Mouse (Mus musculus) liver, adult 2 months (tissue): Measurements from ENCODE around the gene Cfap44. TPM values are rescaled to one million over a fixed set of nuclear protein-coding genes. Genes with fewer than 3 reads are reported as not detected.

Source experiments
- DNase-seq: peaks from one replicate; pipeline ENCODE4 v3.0.0-alpha.2; 2011; ENCODE audit warnings: low read depth, low spot score; ENCODE audit errors: extremely low read depth
- H3K27ac ChIP-seq: fragments of 200-500 bp; replicated peaks from 2 replicates; pipeline ENCODE4 v1.5.1; 2012; ENCODE audit warnings: low read depth, mild to moderate bottlenecking, control low read depth, inconsistent platforms, low read length; ENCODE audit not compliant: insufficient read depth
- H3K27me3 ChIP-seq: fragments of 200-500 bp; 2 replicates; pipeline ENCODE4 v1.6.1; 2012; ENCODE audit warnings: mild to moderate bottlenecking, moderate library complexity, low read length, inconsistent platforms; ENCODE audit not compliant: control insufficient read depth, insufficient read depth
- H3K36me3 ChIP-seq: fragments of 200-500 bp; 2 replicates; pipeline ENCODE4 v1.6.1; 2012; ENCODE audit warnings: low read length, inconsistent platforms; ENCODE audit not compliant: control insufficient read depth, insufficient read depth
- H3K4me1 ChIP-seq: fragments of 200-500 bp; 2 replicates; pipeline ENCODE4 v1.6.1; 2011; ENCODE audit warnings: low read length; ENCODE audit not compliant: control insufficient read depth, insufficient read depth
- H3K4me3 ChIP-seq: fragments of 200-500 bp; 2 replicates; pipeline ENCODE4 v1.5.1; 2011; ENCODE audit warnings: low read depth, mild to moderate bottlenecking, control low read depth, low read length, moderate library complexity; ENCODE audit not compliant: insufficient read depth
- H3K79me2 ChIP-seq: fragments of 200-500 bp; 2 replicates; pipeline ENCODE4 v1.6.1; 2012; ENCODE audit warnings: inconsistent platforms, mild to moderate bottlenecking, low read length, moderate library complexity; ENCODE audit not compliant: control insufficient read depth, insufficient read depth
- H3K9ac ChIP-seq: fragments of 200-500 bp; 2 replicates; pipeline ENCODE4 v1.6.1; 2012; ENCODE audit warnings: low read depth, mild to moderate bottlenecking, control low read depth, inconsistent platforms, low read length
- CTCF ChIP-seq: fragments of 200-500 bp; IDR thresholded peaks from 2 replicates; pipeline ENCODE4 v1.5.1; 2011; ENCODE audit warnings: low read depth, low read length, control low read depth
- POLR2A ChIP-seq: fragments of 200-500 bp; IDR thresholded peaks from 2 replicates; pipeline ENCODE4 v1.6.1; 2011; ENCODE audit warnings: low read length, control low read depth; ENCODE audit not compliant: insufficient read depth; ENCODE audit errors: extremely low read depth
- WGBS: fragments of 180-500 bp; shearing (Covaris S2); methylation state at CpG from one replicate; pipeline ENCODE4 v1.1.7; 2018; 5-methylcytosine and 5-hydroxymethylcytosine counted together
- polyA plus RNA-seq: library from polyadenylated mRNA; depleted of rRNA; stranded (reverse); fragments of >200 nt; gene quantifications from 2 replicates; pipeline ENCODE4 v1.2.3, GENCODE M21; 2012
- total RNA-seq: library from RNA; depleted of rRNA; stranded (reverse); fragments of >200 nt; gene quantifications from 2 replicates; pipeline ENCODE4 v1.2.3, GENCODE M21; 2014

Cfap44 gene
- total and polyA plus RNA-seq, 2 experiments: not detected

DNA sequence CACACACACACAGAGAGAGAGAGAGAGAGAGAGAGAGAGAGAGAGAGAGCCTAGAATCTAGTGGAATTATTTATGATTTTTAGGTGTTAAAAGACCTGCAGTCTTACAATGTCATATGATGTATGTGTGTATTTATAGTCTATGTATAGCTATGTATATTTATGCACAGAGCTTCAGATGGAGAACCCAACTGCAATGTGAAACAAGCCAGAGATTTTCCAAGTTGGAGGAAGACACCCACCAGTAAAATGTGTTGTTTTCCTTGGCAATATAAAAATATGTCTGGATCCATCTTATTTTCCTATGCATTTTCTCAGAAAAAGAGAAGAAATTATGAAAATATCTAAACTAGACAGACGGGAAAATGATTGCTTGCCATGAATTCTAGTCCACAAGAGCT, 131.4 kb downstream of the Cfap44 start:
- Histone ChIP-seq H3K4me3 (no peak overlapping the region), H3K27ac (no peak overlapping the region), H3K27me3 (no peaks in the 10 kb centered on the region), H3K9ac (no peak overlapping the region), H3K4me1 (no peaks in the 10 kb centered on the region), H3K79me2 (no peaks in the 10 kb centered on the region), H3K36me3 (no peaks in the 10 kb centered on the region)
- 73% methylated on average over 1 of the region's 1 CpGs for WGBS
- TF ChIP-seq POLR2A (no peak), CTCF (no peak)
- DNase-seq: no peak

DNA sequence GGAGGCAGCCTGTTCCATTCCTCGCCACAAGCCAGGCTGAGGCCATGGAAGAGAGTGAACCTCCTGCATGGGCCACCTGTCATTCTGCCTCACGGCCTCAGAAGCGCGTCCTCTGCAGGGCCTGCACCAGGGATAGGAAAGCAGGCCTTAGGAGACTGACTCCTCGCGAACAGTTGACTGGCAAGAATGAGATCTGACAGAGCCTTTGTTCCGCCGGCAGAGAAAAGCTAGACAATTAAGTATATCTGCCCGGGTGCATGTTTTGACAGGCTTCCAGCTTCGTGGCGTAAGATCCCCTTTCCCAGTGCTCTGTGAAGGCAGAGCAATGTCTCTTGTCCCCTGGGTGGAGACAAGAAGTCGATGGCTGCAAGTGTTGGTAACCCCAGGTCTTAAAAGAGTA, 132.1 kb downstream of the Cfap44 start:
- no peaks in the 10 kb centered on the region for H3K36me3 ChIP-seq
- H3K27me3 ChIP-seq: no peaks in the 10 kb centered on the region; the same call in 1 of the 2 replicates
- no peak for TF ChIP-seq CTCF
- TF ChIP-seq POLR2A: no peak
- no peak for DNase-seq
- H3K79me2 ChIP-seq: no peaks in the 10 kb centered on the region
- no peak overlapping the region for H3K27ac ChIP-seq
- H3K4me1 ChIP-seq: no peaks in the 10 kb centered on the region
- no peak overlapping the region for H3K9ac ChIP-seq
- H3K4me3 ChIP-seq: no peak overlapping the region
- 49% methylated on average over 12 of the region's 12 CpGs for WGBS

DNA sequence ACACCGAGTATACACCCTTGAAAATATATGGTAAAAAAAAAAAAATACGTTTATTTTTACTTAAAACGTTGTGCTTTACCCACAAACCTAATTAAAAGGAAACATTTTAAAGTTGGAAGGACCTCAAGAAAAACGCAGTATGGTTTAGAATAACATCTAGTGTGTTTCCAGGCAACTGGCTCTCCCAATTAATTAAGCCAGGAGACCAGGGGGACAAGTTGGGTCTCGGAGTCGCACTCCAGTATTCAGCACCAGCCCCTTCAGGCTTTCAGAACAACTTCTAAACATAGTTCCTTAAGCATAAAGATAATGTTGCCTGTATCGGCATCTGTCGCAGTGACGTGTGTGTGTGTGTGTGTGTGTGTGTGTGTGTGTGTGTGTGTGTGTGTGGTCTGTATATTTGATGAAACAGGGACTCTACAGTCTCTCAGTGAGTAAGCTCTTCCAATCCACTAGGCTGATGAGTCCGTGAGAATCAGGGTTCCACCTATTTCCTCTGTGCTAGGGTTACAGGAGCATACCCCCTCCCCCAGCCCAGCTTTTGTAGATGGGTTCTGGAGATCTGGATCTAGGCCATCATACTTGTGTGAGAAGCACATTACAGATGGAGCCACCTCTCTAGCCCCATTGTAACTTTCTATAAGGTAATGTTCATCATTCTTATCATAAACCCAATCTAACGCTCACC, 132.8 kb downstream of the Cfap44 start:
- TF ChIP-seq CTCF: no peak
- TF ChIP-seq POLR2A: no peak
- Histone ChIP-seq H3K27me3 (no peaks in the 10 kb centered on the region; the same call in 1 of the 2 replicates), H3K36me3 (no peaks in the 10 kb centered on the region), H3K9ac (no peak overlapping the region), H3K4me3 (no peak overlapping the region), H3K27ac (no peak overlapping the region), H3K4me1 (no peaks in the 10 kb centered on the region), H3K79me2 (no peaks in the 10 kb centered on the region)
- no peak for DNase-seq
- 72% methylated on average over 11 of the region's 11 CpGs for WGBS

DNA sequence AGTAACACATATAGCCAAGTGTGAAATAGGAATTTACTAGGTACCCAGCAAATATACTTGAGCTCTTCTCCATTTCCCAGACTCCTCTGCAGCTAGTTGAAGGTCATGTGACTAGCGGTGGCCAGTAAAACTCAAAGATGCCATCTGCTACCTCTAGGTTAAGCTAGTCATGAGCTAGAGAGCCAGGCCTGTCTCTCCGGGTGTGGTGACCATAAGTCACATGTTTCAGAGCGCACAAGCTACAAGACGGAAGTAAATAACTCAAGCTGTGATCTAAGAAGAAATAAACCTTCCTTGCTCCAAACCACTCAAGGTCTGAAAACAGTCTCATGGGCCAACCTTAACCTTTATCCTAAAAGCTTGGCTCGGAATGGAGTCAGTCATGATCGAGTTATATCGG, 134.4 kb downstream of the Cfap44 start:
- H3K79me2 ChIP-seq: no peaks in the 10 kb centered on the region
- no peaks in the 10 kb centered on the region for H3K36me3 ChIP-seq
- TF ChIP-seq POLR2A (no peak), CTCF (no peak)
- H3K27ac ChIP-seq: no peak overlapping the region
- WGBS: 92% methylated on average over 7 of the region's 7 CpGs
- no peak for DNase-seq
- H3K27me3 ChIP-seq: no peaks in the 10 kb centered on the region; the same call in 1 of the 2 replicates
- no peak overlapping the region for H3K9ac ChIP-seq
- no peaks in the 10 kb centered on the region for H3K4me1 ChIP-seq
- no peak overlapping the region for H3K4me3 ChIP-seq

DNA sequence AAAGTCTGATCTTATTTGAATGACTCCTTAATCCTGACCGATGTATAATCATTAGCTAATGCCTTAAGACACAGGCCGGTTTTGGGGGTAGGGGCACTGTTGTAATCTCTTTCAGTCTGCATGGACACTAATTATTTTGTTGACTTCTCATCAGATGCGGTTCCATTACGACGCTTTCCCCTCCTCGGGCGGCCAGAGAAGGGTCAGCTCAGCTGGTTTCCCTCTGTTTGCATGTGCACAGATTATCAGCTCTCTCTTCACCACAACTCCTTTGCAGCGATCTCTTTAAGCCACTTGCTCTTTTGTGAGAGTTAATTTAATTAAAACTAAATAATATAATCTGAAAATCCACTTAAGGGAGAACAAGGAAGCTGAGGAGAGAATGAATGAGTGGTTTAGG, 135.1 kb downstream of the Cfap44 start:
- H3K9ac ChIP-seq: no peak overlapping the region
- no peak for TF ChIP-seq CTCF
- TF ChIP-seq POLR2A: no peak
- no peak overlapping the region for H3K4me3 ChIP-seq
- no peak for DNase-seq
- 32% methylated on average over 8 of the region's 8 CpGs for WGBS
- no peaks in the 10 kb centered on the region for H3K79me2 ChIP-seq
- H3K27ac ChIP-seq: no peak overlapping the region
- H3K36me3 ChIP-seq: no peaks in the 10 kb centered on the region
- no peaks in the 10 kb centered on the region; the same call in 1 of the 2 replicates for H3K27me3 ChIP-seq
- no peaks in the 10 kb centered on the region for H3K4me1 ChIP-seq

DNA sequence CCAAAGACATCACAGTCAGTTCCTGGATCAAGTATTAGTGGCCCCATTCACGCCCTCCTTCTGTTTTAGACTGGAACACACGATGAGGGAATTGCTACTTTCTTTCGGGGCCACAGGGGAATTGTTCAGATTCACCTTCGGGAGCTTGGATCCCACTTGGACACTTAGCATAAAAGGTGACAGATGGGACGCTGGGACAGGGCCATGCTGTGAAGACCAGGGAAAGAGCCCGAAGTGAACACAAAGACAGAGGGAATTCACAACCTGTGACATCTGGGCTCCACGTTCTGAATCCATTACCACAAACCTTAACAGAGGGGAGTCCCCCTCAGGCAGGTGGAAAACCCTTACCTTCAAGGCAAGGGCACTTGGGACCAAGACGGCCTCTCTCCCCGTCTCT, 135.6 kb downstream of the Cfap44 start:
- no peak overlapping the region for H3K9ac ChIP-seq
- DNase-seq: no peak
- WGBS: 30% methylated on average over 9 of the region's 9 CpGs
- no peaks in the 10 kb centered on the region for H3K4me1 ChIP-seq
- no peaks in the 10 kb centered on the region for H3K36me3 ChIP-seq
- no peak for TF ChIP-seq POLR2A
- no peak for TF ChIP-seq CTCF
- H3K79me2 ChIP-seq: no peaks in the 10 kb centered on the region
- H3K27ac ChIP-seq: no peak overlapping the region
- no peaks in the 10 kb centered on the region; the same call in 1 of the 2 replicates for H3K27me3 ChIP-seq
- no peak overlapping the region for H3K4me3 ChIP-seq
